Mouse (Mus musculus): ENCODE data around the gene Gm17606. TPM values are rescaled to one million over a fixed set of nuclear protein-coding genes. Genes with fewer than 3 reads are reported as not detected.

The Gm17606 gene
- polyA plus RNA-seq, 1 experiment from 2014 or later: not detected

GRCm38 (mm10) chr14:54617152-54617896, 23.4 kb upstream of the Gm17606 start:
- Histone ChIP-seq H3K9ac (ENCODE audit: low read depth, low read length) (peak overlapping the region; percentile 72), H3K27me3 (ENCODE audit: control insufficient read depth, insufficient read depth, low read depth, low read length) (no peaks in the 10 kb centered on the region), H3K36me3 (ENCODE audit: control insufficient read depth, insufficient read depth, low read length) (peaks cover 7% of the 10 kb centered on the region; the same call in 1 of the 2 replicates), H3K4me3 (ENCODE audit: low read depth, low read length) (peak overlapping the region; percentile 54), H3K4me1 (ENCODE audit: control insufficient read depth, insufficient read depth, low read length) (peaks cover 11% of the 10 kb centered on the region), H3K4me2 (ENCODE audit: low read length) (peak overlapping the region; percentile 87), H3K27ac (ENCODE audit: low read length) (peak overlapping the region; percentile 81), H3K9me3 (replicated peaks; ENCODE audit: control insufficient read depth, low read length, poor library complexity, severe bottlenecking) (no peaks in the 10 kb centered on the region)
- WGBS: 1% methylated on average over 38 of the region's 38 CpGs
- peak; percentile 71 for ATAC-seq

- Histone ChIP-seq H3K9ac (ENCODE audit: low read depth, low read length) (peak within 1 kb of the TSS; percentile 72), H3K9me3 (replicated peaks; ENCODE audit: control insufficient read depth, low read length, poor library complexity, severe bottlenecking) (no peaks in the 10 kb centered on the region), H3K4me2 (ENCODE audit: low read length) (peak within 1 kb of the TSS; percentile 87), H3K27ac (ENCODE audit: low read length) (peak within 1 kb of the TSS; percentile 81), H3K4me3 (ENCODE audit: low read depth, low read length) (peak within 1 kb of the TSS; percentile 54), H3K36me3 (ENCODE audit: control insufficient read depth, insufficient read depth, low read length) (peaks cover 3% of the 10 kb centered on the region; the same call in 1 of the 2 replicates), H3K4me1 (ENCODE audit: control insufficient read depth, insufficient read depth, low read length) (peaks cover 11% of the 10 kb centered on the region), H3K27me3 (ENCODE audit: control insufficient read depth, insufficient read depth, low read depth, low read length) (no peaks in the 10 kb centered on the region)
- peak; percentile 93 for ATAC-seq
- under 1% methylated on average over 25 of the region's 25 CpGs for whole genome bisulfite sequencing
Observed at GRCm38 (mm10) chr14:54617897-54618365, 22.8 kb upstream of the Gm17606 start, which contains the start of gene Psmb5. Gene Psmb5 (minus strand): TSS chr14:54618022.

- no peak within 1 kb of the TSS for H3K9ac ChIP-seq (ENCODE audit: low read depth, low read length)
- H3K9me3 ChIP-seq (replicated peaks; ENCODE audit: control insufficient read depth, low read length, poor library complexity, severe bottlenecking): no peaks in the 10 kb centered on the region
- peaks cover 11% of the 10 kb centered on the region for H3K4me1 ChIP-seq (ENCODE audit: control insufficient read depth, insufficient read depth, low read length)
- no peak within 1 kb of the TSS for H3K4me3 ChIP-seq (ENCODE audit: low read depth, low read length)
- no peaks in the 10 kb centered on the region for H3K36me3 ChIP-seq (ENCODE audit: control insufficient read depth, insufficient read depth, low read length)
- no peak for ATAC-seq
- no peak within 1 kb of the TSS for H3K27ac ChIP-seq (ENCODE audit: low read length)
- WGBS: 83% methylated on average over 1 of the region's 1 CpGs
- no peak within 1 kb of the TSS for H3K4me2 ChIP-seq (ENCODE audit: low read length)
- no peaks in the 10 kb centered on the region for H3K27me3 ChIP-seq (ENCODE audit: control insufficient read depth, insufficient read depth, low read depth, low read length)
Observed at GRCm38 (mm10) chr14:54621133-54621532, 19.6 kb upstream of the Gm17606 start, which contains the start of gene Psmb11. Gene Psmb11 (plus strand): TSS chr14:54621433.

- ATAC-seq: no peak
- H3K9me3 ChIP-seq (replicated peaks; ENCODE audit: control insufficient read depth, low read length, poor library complexity, severe bottlenecking): no peaks in the 10 kb centered on the region
- H3K4me2 ChIP-seq (ENCODE audit: low read length): no peak overlapping the region
- 94% methylated on average over 6 of the region's 6 CpGs for WGBS
- H3K9ac ChIP-seq (ENCODE audit: low read depth, low read length): no peak overlapping the region
- no peak overlapping the region for H3K4me3 ChIP-seq (ENCODE audit: low read depth, low read length)
- H3K36me3 ChIP-seq (ENCODE audit: control insufficient read depth, insufficient read depth, low read length): no peaks in the 10 kb centered on the region
- H3K27me3 ChIP-seq (ENCODE audit: control insufficient read depth, insufficient read depth, low read depth, low read length): no peaks in the 10 kb centered on the region
- no peaks in the 10 kb centered on the region for H3K4me1 ChIP-seq (ENCODE audit: control insufficient read depth, insufficient read depth, low read length)
- H3K27ac ChIP-seq (ENCODE audit: low read length): no peak overlapping the region
Observed at GRCm38 (mm10) chr14:54623334-54623733, 17.4 kb upstream of the Gm17606 start.

GRCm38 (mm10) chr14:54624976-54625375, 15.8 kb upstream of the Gm17606 start:
- H3K4me3 ChIP-seq (ENCODE audit: low read depth, low read length): no peak overlapping the region
- ATAC-seq: no peak
- H3K9ac ChIP-seq (ENCODE audit: low read depth, low read length): no peak overlapping the region; the same call in 1 of the 2 replicates
- H3K36me3 ChIP-seq (ENCODE audit: control insufficient read depth, insufficient read depth, low read length): no peaks in the 10 kb centered on the region; the same call in 1 of the 2 replicates
- H3K27ac ChIP-seq (ENCODE audit: low read length): no peak overlapping the region
- 75% methylated on average over 10 of the region's 10 CpGs for WGBS
- no peaks in the 10 kb centered on the region for H3K4me1 ChIP-seq (ENCODE audit: control insufficient read depth, insufficient read depth, low read length)
- H3K4me2 ChIP-seq (ENCODE audit: low read length): no peak overlapping the region
- no peaks in the 10 kb centered on the region for H3K27me3 ChIP-seq (ENCODE audit: control insufficient read depth, insufficient read depth, low read depth, low read length)
- no peaks in the 10 kb centered on the region for H3K9me3 ChIP-seq (replicated peaks; ENCODE audit: control insufficient read depth, low read length, poor library complexity, severe bottlenecking)

GRCm38 (mm10) chr14:54628103-54628502, 12.6 kb upstream of the Gm17606 start:
- Histone ChIP-seq H3K36me3 (ENCODE audit: control insufficient read depth, insufficient read depth, low read length) (peaks cover 27% of the 10 kb centered on the region), H3K4me1 (ENCODE audit: control insufficient read depth, insufficient read depth, low read length) (no peaks in the 10 kb centered on the region), H3K4me3 (ENCODE audit: low read depth, low read length) (no peak overlapping the region), H3K9me3 (replicated peaks; ENCODE audit: control insufficient read depth, low read length, poor library complexity, severe bottlenecking) (no peaks in the 10 kb centered on the region), H3K4me2 (ENCODE audit: low read length) (no peak overlapping the region), H3K27me3 (ENCODE audit: control insufficient read depth, insufficient read depth, low read depth, low read length) (no peaks in the 10 kb centered on the region), H3K9ac (ENCODE audit: low read depth, low read length) (no peak overlapping the region), H3K27ac (ENCODE audit: low read length) (no peak overlapping the region)
- no peak for ATAC-seq
- 72% methylated on average over 5 of the region's 5 CpGs for WGBS

- H3K4me3 ChIP-seq (ENCODE audit: low read depth, low read length): no peak overlapping the region
- H3K4me2 ChIP-seq (ENCODE audit: low read length): no peak overlapping the region
- WGBS: 95% methylated on average over 2 of the region's 2 CpGs
- ATAC-seq: no peak
- no peak overlapping the region for H3K9ac ChIP-seq (ENCODE audit: low read depth, low read length)
- peaks cover 31% of the 10 kb centered on the region for H3K36me3 ChIP-seq (ENCODE audit: control insufficient read depth, insufficient read depth, low read length)
- H3K27ac ChIP-seq (ENCODE audit: low read length): no peak overlapping the region
- H3K9me3 ChIP-seq (replicated peaks; ENCODE audit: control insufficient read depth, low read length, poor library complexity, severe bottlenecking): no peaks in the 10 kb centered on the region
- no peaks in the 10 kb centered on the region for H3K4me1 ChIP-seq (ENCODE audit: control insufficient read depth, insufficient read depth, low read length)
- H3K27me3 ChIP-seq (ENCODE audit: control insufficient read depth, insufficient read depth, low read depth, low read length): no peaks in the 10 kb centered on the region
Observed at GRCm38 (mm10) chr14:54629797-54630196, 11.0 kb upstream of the Gm17606 start.

- Histone ChIP-seq H3K27ac (ENCODE audit: low read length) (peak overlapping the region; percentile 55; the same call in 1 of the 2 replicates), H3K27me3 (ENCODE audit: control insufficient read depth, insufficient read depth, low read depth, low read length) (no peaks in the 10 kb centered on the region), H3K9ac (ENCODE audit: low read depth, low read length) (no peak overlapping the region), H3K36me3 (ENCODE audit: control insufficient read depth, insufficient read depth, low read length) (peaks cover 33% of the 10 kb centered on the region), H3K4me3 (ENCODE audit: low read depth, low read length) (no peak overlapping the region), H3K4me2 (ENCODE audit: low read length) (no peak overlapping the region), H3K9me3 (replicated peaks; ENCODE audit: control insufficient read depth, low read length, poor library complexity, severe bottlenecking) (no peaks in the 10 kb centered on the region), H3K4me1 (ENCODE audit: control insufficient read depth, insufficient read depth, low read length) (no peaks in the 10 kb centered on the region)
- WGBS: 71% methylated on average over 11 of the region's 11 CpGs
- peak; percentile 41; the same call in 1 of the 2 replicates for ATAC-seq
Observed at GRCm38 (mm10) chr14:54630583-54631239, 10.0 kb upstream of the Gm17606 start.

- Histone ChIP-seq H3K27me3 (ENCODE audit: control insufficient read depth, insufficient read depth, low read depth, low read length) (no peaks in the 10 kb centered on the region), H3K4me2 (ENCODE audit: low read length) (no peak overlapping the region), H3K27ac (ENCODE audit: low read length) (peak overlapping the region; percentile 22; the same call in 1 of the 2 replicates), H3K36me3 (ENCODE audit: control insufficient read depth, insufficient read depth, low read length) (peaks cover 38% of the 10 kb centered on the region), H3K4me3 (ENCODE audit: low read depth, low read length) (no peak overlapping the region), H3K4me1 (ENCODE audit: control insufficient read depth, insufficient read depth, low read length) (no peaks in the 10 kb centered on the region), H3K9ac (ENCODE audit: low read depth, low read length) (peak overlapping the region; percentile 30; the same call in 1 of the 2 replicates), H3K9me3 (replicated peaks; ENCODE audit: control insufficient read depth, low read length, poor library complexity, severe bottlenecking) (no peaks in the 10 kb centered on the region)
- 55% methylated on average over 4 of the region's 4 CpGs for WGBS
- no peak for ATAC-seq
Observed at GRCm38 (mm10) chr14:54631240-54631599, 9.5 kb upstream of the Gm17606 start.
